Mouse (Mus musculus) thymus, adult 2 months (tissue): ENCODE results near the gene Mast3. TPM values are rescaled to one million over a fixed set of nuclear protein-coding genes. Genes with fewer than 3 reads are reported as not detected.

Experiments
- DNase-seq: peaks from one replicate; pipeline ENCODE4 v3.0.0; 2021
- H3K27ac ChIP-seq: fragments of 200-500 bp; 2 replicates; pipeline ENCODE4 v1.5.1; 2012; ENCODE audit warnings: low read length, control low read depth; ENCODE audit not compliant: control insufficient read depth, insufficient read depth
- H3K27me3 ChIP-seq: fragments of 200-500 bp; 2 replicates; pipeline ENCODE4 v1.6.1; 2012; ENCODE audit warnings: mild to moderate bottlenecking, low read length, moderate library complexity, mixed read lengths; ENCODE audit not compliant: control insufficient read depth, insufficient read depth
- H3K36me3 ChIP-seq: fragments of 200-500 bp; 2 replicates; pipeline ENCODE4 v1.6.1; 2012; ENCODE audit warnings: mild to moderate bottlenecking, low read length, moderate library complexity; ENCODE audit not compliant: control insufficient read depth, insufficient read depth
- H3K4me1 ChIP-seq: fragments of 200-500 bp; replicated peaks from 2 replicates; pipeline ENCODE4 v1.6.1; 2012; ENCODE audit warnings: low read length; ENCODE audit not compliant: control insufficient read depth, insufficient read depth
- H3K4me3 ChIP-seq: fragments of 200-500 bp; 2 replicates; pipeline ENCODE4 v1.5.1; 2012; ENCODE audit warnings: mild to moderate bottlenecking, low read length, control low read depth, moderate library complexity; ENCODE audit not compliant: control insufficient read depth, insufficient read depth
- CTCF ChIP-seq: fragments of 200-500 bp; IDR thresholded peaks from 2 replicates; pipeline ENCODE4 v1.5.1; 2012; ENCODE audit warnings: mild to moderate bottlenecking, control low read depth, low read length, moderate library complexity, borderline replicate concordance; ENCODE audit not compliant: control insufficient read depth, poor library complexity, insufficient read depth; ENCODE audit errors: extremely low read depth
- POLR2A ChIP-seq: fragments of 200-500 bp; IDR thresholded peaks from 2 replicates; pipeline ENCODE4 v1.6.1; 2012; ENCODE audit warnings: mild to moderate bottlenecking, low read length, control low read depth, moderate library complexity; ENCODE audit not compliant: control insufficient read depth, poor library complexity, insufficient read depth; ENCODE audit errors: extremely low read depth
- WGBS: fragments of 180-500 bp; shearing (Covaris S2); methylation state at CpG from one replicate; pipeline ENCODE4 v1.1.7; 2018; 5-methylcytosine and 5-hydroxymethylcytosine counted together
- polyA plus RNA-seq: library from polyadenylated mRNA; depleted of rRNA; stranded (reverse); fragments of >200 nt; gene quantifications from 2 replicates; pipeline ENCODE4 v1.2.3, GENCODE M21; 2012

The Mast3 gene
- polyA plus RNA-seq, 1 experiment: 615 TPM

GRCm38 (mm10) chr8:70764026-70764425 lies 40.8 kb downstream of the Mast3 start:
- Histone ChIP-seq H3K27ac (no peak overlapping the region), H3K4me1 (peaks cover 32% of the 10 kb centered on the region), H3K36me3 (no peaks in the 10 kb centered on the region), H3K27me3 (no peaks in the 10 kb centered on the region), H3K4me3 (no peak overlapping the region)
- DNase-seq: no peak
- TF ChIP-seq POLR2A: no peak
- 95% methylated on average over 8 of the region's 8 CpGs for WGBS

DNA sequence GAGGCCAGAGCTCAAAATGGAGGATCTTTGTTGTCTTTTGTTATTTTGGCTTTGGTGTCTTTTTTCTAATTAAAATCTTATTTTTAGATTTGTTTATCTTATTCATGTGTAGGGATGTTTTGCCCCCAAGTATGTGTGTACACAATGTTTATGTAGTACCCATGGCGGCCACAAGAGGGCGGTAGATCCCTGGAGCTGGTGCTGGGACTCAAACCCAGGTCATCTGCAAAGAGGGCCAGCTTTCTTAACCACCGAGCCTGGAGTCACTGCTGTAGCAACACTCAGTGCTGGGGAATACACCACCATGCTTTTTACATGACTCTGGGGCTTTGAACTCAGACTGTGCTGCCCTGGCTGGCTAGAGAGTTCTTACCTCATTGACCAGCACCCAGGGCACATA lies 41.5 kb downstream of the Mast3 start:
- WGBS: 5% methylated on average over 3 of the region's 3 CpGs
- no peak overlapping the region for H3K4me3 ChIP-seq
- peak; percentile 77 for DNase-seq
- peak; percentile 81; the same call in 1 of the 2 replicates for TF ChIP-seq CTCF
- no peak for TF ChIP-seq POLR2A
- no peaks in the 10 kb centered on the region for H3K27me3 ChIP-seq
- H3K27ac ChIP-seq: no peak overlapping the region
- no peaks in the 10 kb centered on the region for H3K36me3 ChIP-seq
- peaks cover 28% of the 10 kb centered on the region for H3K4me1 ChIP-seq

DNA sequence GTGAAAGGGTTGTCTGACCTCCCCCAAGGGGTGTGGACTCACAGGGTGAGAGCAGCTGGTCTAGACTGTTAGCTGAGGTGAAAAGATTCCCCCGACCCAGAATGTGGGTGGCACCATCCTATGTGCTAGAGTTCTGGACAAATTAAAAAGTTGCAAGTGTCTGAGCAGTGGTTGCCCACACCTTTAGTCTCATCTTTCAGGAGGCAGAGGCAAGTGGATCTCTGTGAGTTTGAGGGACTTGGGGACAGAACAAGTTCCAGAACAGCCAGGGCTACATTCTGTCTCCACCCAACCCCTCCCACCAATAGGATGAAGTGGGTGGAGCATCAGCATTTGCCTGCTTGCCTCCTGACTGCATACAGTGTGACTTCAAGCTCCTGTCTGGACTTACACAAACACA lies 42.7 kb downstream of the Mast3 start:
- Histone ChIP-seq H3K27ac (no peak overlapping the region), H3K36me3 (no peaks in the 10 kb centered on the region), H3K27me3 (no peaks in the 10 kb centered on the region), H3K4me1 (peaks cover 26% of the 10 kb centered on the region), H3K4me3 (no peak overlapping the region)
- WGBS: 47% methylated on average over 1 of the region's 1 CpGs
- no peak for DNase-seq
- no peak for TF ChIP-seq CTCF
- no peak for TF ChIP-seq POLR2A

DNA sequence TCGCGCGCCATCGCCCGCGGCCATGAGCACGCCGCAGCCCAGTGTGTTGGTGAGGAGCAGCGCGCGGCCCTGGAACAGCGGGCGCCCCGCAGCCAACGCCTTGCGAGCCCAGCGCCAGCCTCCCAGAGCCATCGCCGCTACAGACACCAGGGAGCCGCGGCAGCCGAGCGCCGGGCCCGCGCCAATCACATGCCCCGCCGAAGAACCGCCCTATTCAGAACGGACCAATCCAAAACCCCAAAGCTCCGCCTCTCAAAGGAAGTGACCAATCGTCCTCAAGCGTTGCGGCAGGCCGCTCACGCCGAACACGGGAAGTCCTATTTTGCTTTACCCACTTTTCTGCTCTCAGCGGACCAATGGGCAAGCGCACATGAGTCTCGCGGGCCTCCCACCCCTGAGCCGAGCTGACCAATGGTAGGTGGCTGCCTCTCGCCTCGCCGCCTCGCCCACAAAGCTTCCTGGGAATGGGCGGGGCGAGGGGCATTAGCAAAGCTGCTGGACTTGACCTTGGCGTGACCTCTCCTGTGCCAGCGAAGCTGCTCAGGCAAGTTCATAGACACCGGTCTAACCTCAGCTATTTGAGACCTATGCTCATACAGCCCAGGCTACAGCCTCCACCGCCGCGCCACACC lies 44.0 kb downstream of the Mast3 start, which contains the start of gene Mpv17l2:
Gene Mpv17l2, minus strand, starts transcription at position 172 of the 632 bp plus-strand sequence.
- no peaks in the 10 kb centered on the region for H3K27me3 ChIP-seq
- DNase-seq: peak; percentile 96
- TF ChIP-seq POLR2A: peak; percentile 80
- peak; percentile 34; the same call in 1 of the 2 replicates for TF ChIP-seq CTCF
- no peaks in the 10 kb centered on the region for H3K36me3 ChIP-seq
- H3K4me1 ChIP-seq: peaks cover 17% of the 10 kb centered on the region
- H3K4me3 ChIP-seq: peak within 1 kb of the TSS; percentile 64
- under 1% methylated on average over 55 of the region's 55 CpGs for WGBS
- H3K27ac ChIP-seq: no peak within 1 kb of the TSS

GRCm38 (mm10) chr8:70760350-70760749 lies 44.5 kb downstream of the Mast3 start:
- Histone ChIP-seq H3K4me3 (peak overlapping the region; percentile 64), H3K27me3 (no peaks in the 10 kb centered on the region), H3K27ac (no peak overlapping the region), H3K4me1 (peaks cover 19% of the 10 kb centered on the region), H3K36me3 (no peaks in the 10 kb centered on the region)
- TF ChIP-seq CTCF (no peak), POLR2A (no peak)
- no peak for DNase-seq
- WGBS: under 1% methylated on average over 22 of the region's 22 CpGs

DNA sequence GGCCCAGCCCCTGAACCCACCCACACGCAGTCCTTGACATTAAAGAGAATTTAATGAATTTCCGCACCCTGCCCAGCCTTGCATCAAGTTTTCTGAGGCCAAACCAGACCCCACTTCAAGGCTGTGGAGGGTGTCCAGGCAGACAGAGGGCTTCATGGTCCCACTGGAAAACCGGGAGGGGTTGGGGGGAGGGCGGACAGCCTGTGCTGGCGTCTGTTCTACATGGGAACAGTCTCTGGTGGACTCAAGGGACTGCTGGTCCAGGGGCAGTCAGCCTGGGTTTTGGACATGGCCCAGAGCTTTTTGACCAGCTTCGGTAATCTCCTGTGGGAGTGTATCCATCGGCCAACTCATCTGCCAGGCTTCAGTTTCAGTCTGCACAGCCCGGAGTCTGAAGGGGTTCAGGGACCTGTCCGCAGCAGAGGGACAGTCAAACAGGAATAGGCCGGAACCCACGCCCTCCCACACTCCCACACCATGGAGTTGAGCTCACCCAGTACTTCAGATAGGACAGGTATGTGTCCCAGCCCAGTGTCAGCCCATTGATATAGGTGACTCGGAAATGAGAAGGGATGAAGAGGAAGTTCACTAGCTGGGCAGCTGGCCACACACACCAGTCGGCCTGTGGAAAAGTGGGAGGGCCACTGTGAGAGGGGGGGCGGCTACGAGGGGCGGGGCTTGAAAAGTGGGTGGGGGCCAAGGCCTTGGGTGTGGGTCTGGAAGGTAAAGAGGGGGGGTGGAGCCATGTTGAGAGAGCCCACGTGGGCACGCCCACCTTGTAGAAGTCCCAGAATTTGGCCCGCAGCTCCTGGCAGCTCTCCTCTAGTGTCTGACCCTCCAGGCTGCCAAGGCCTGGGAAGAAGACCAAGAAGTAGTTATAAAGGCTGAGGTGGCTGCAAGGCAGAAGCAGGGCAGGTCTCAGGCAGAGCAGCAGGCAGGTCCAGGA lies 46.0 kb downstream of the Mast3 start:
- no peak for DNase-seq
- H3K27ac ChIP-seq: no peak overlapping the region
- WGBS: 89% methylated on average over 19 of the region's 19 CpGs
- no peak for TF ChIP-seq POLR2A
- no peak for TF ChIP-seq CTCF
- H3K4me3 ChIP-seq: no peak overlapping the region
- peaks cover 23% of the 10 kb centered on the region for H3K4me1 ChIP-seq
- H3K27me3 ChIP-seq: no peaks in the 10 kb centered on the region
- H3K36me3 ChIP-seq: no peaks in the 10 kb centered on the region
